Mouse (Mus musculus) limb, embryonic 14.5 days (tissue): Measurements from ENCODE around the gene Ndufa4l2. TPM values are rescaled to one million over a fixed set of nuclear protein-coding genes. Genes with fewer than 3 reads are reported as not detected.
A peak's percentile ranks its signal among the peaks of the same experiment; 100 is the strongest.

Experiments
- ATAC-seq: fragments of 200-750 bp; cut with Nextera tagmentation; 2 replicates; pipeline ENCODE4 v1.8.0; 2017; ENCODE audit warnings: low read depth, moderate number of reproducible peaks, moderate TSS enrichment; ENCODE audit not compliant: low FRiP score
- DNase-seq: peaks from one replicate; pipeline ENCODE4 v3.0.0-alpha.2; 2015; ENCODE audit warnings: low spot score
- H3K27ac ChIP-seq: fragments of 300-500 bp; sonication (generic); replicated peaks from 2 replicates; pipeline ENCODE4 v1.5.1; 2014; ENCODE audit warnings: low read depth, mild to moderate bottlenecking, low read length, moderate library complexity, mixed read lengths
- H3K27me3 ChIP-seq: fragments of 300-500 bp; sonication (generic); 2 replicates; pipeline ENCODE4 v1.6.1; 2014; ENCODE audit warnings: low read length, mixed read lengths; ENCODE audit not compliant: control insufficient read depth, insufficient read depth
- H3K36me3 ChIP-seq: fragments of 300-500 bp; sonication (generic); 2 replicates; pipeline ENCODE4 v1.6.1; 2014; ENCODE audit warnings: mild to moderate bottlenecking, low read length, moderate library complexity, mixed read lengths; ENCODE audit not compliant: control insufficient read depth, insufficient read depth
- H3K4me1 ChIP-seq: fragments of 300-500 bp; sonication (generic); 2 replicates; pipeline ENCODE4 v1.6.1; 2014; ENCODE audit warnings: antibody characterized with exemption, low read length, mixed read lengths; ENCODE audit not compliant: control insufficient read depth, insufficient read depth
- H3K4me2 ChIP-seq: fragments of 300-500 bp; sonication (generic); replicated peaks from 2 replicates; pipeline ENCODE4 v1.6.1; 2014; ENCODE audit warnings: low read depth, mild to moderate bottlenecking, low read length, moderate library complexity; ENCODE audit not compliant: severe bottlenecking
- H3K4me3 ChIP-seq: fragments of 300-500 bp; sonication (generic); replicated peaks from 2 replicates; pipeline ENCODE4 v1.5.1; 2014; ENCODE audit warnings: low read length
- H3K9ac ChIP-seq: fragments of 300-500 bp; sonication (generic); 2 replicates; pipeline ENCODE4 v1.6.1; 2014; ENCODE audit warnings: mild to moderate bottlenecking, low read depth, low read length, moderate library complexity; ENCODE audit not compliant: severe bottlenecking
- H3K9me3 ChIP-seq: fragments of 300-500 bp; sonication (generic); 2 replicates; pipeline ENCODE4 v1.6.1; 2016; ENCODE audit warnings: low read length; ENCODE audit not compliant: control insufficient read depth
- POLR2A ChIP-seq: fragments of 200-500 bp; IDR thresholded peaks from 2 replicates; pipeline ENCODE4 v1.8.0; 2012; ENCODE audit warnings: inconsistent platforms, mild to moderate bottlenecking, moderate library complexity, borderline replicate concordance; ENCODE audit not compliant: insufficient read depth, insufficient read length; ENCODE audit errors: extremely low read depth
- WGBS: fragments of 180-500 bp; shearing (Covaris S2); extraction: QIAGEN DNeasy Blood & Tissue Kit; methylation state at CpG from one replicate; pipeline ENCODE4 v1.1.7; 2014; 5-methylcytosine and 5-hydroxymethylcytosine counted together
- polyA plus RNA-seq, 2 experiments: library from polyadenylated mRNA; depleted of rRNA in 1 of 2; stranded (reverse) in 1 of 2; unstranded in 1 of 2; fragments of >200 nt; fragmentation: Nextera tagmentation in 1 of 2; extraction: Ambion mirVana in 1 of 2; gene quantifications; 2 replicates each; pipeline versions ENCODE4 v1.2.1 to v1.2.3; 2012 to 2014

Gene Ndufa4l2
- polyA plus RNA-seq, 2 experiments, result 36.9 to 62.9 TPM

DNA sequence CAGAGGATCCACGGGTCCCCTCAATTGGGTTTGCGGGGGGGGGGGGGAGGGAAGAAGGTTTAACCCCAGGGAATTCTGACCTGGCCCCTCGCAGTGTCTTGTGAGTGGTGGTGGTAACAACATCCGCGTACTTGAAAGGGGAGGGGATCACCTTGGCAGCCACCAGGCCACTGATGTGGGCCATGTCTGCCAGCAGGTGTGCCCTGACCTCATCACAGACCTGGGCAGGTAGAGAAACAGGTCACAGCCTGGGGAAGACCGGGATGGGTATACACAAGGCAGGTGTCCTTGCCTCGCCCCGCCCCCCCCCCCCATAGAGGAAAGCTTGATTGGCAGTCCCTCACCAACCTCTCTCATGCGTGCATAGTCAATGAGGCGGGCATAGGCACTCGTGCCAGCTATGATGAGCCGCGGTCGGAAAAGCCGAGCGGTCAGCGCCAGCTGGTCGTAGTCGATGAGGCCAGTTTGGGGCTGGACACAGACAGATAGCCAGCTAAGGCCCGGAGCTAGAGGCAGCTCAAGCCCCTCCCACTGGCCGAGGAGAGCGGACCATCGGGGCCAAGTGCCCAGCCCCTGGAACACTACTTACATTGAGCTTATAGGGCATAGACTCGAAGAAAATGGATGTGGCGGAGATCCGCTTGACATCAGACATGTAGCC lies 4.4 kb downstream of the Ndufa4l2 start:
- H3K4me1 ChIP-seq, result peaks cover 21% of the 10 kb centered on the region
- 95% methylated on average over 21 of the region's 26 CpGs for WGBS
- H3K4me3 ChIP-seq, result no peak overlapping the region
- no peaks in the 10 kb centered on the region for H3K9me3 ChIP-seq
- H3K36me3 ChIP-seq, result peaks cover 26% of the 10 kb centered on the region
- H3K27me3 ChIP-seq, result peaks cover 25% of the 10 kb centered on the region
- H3K9ac ChIP-seq, result no peak overlapping the region
- no peak for DNase-seq
- no peak overlapping the region for H3K27ac ChIP-seq
- ATAC-seq, result no peak
- H3K4me2 ChIP-seq, result no peak overlapping the region
- TF ChIP-seq POLR2A, result no peak

DNA sequence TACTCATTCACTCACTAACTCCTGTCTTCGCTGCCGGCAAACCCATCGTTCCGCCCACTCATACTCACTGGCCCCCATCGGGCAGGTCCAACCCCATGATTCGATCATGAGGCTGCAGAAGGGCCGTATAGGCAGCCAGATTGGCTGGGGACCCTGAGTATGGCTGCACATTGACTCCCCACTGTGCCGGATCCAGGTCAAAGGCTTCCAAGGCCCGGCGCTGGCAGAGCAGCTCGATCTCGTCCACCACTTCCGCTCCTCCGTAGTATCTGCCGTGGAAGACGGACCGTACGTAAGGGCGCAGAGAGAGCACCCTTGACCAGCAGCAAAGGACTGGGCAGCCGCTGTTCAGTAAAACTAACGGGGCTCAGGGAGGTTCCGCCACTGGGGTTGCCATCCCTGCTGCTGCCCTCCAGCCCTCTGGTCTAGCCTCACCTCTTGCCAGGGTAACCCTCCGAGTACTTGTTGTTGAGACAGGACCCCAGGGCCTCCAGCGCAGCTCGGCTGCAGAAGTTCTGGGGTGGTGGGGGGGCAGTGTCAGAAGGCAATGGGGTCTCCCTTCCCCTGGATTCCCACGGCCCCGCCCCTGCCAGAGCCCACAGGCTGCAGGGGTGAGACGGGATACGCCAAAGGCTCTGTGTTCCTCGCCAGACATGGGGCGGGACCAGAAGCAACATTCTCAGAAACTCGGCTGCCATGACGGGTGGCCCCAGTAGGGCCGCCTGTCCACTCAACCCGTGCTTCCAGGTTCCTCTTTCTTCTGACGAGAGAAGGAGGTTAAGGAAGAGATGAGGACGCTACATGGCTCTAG lies 5.3 kb downstream of the Ndufa4l2 start:
- DNase-seq, result no peak
- Histone ChIP-seq H3K4me2 (no peak overlapping the region), H3K4me1 (peaks cover 25% of the 10 kb centered on the region), H3K9me3 (no peaks in the 10 kb centered on the region), H3K9ac (no peak overlapping the region), H3K27me3 (peaks cover 25% of the 10 kb centered on the region), H3K27ac (no peak overlapping the region), H3K36me3 (peaks cover 26% of the 10 kb centered on the region), H3K4me3 (no peak overlapping the region)
- no peak for ATAC-seq
- TF ChIP-seq POLR2A, result no peak
- 94% methylated on average over 36 of the region's 37 CpGs for WGBS

DNA sequence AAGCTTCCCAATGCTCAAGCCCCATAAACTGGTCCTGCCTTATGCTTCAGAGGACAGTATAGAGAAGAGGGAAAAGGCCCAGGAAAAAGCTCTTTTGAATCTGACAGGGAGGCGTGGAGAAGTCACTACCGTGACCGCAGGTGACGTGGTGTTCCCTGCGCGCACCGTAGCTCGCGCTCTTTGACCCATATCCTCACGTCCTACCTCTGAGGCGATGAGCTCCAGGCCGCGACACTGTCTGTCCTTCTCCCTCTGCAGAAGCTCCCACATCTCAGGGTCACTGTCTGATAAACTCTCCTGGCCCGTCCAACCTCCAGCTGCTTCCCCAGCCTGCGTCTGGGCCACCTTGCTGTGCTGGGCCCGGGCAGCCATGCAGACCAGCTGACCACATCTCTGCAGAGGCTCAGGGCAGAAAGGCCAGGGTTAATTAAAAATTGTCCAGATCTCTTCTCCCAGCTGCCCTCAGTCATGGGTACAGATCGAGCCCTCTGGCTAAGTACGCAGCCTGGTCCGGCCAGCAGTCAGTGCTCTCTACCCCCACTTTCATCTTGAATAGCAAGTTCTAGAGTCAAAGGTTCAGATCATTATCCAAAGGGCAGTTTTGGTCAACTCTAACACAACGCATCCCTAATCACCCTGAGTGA lies 6.1 kb downstream of the Ndufa4l2 start:
- peak overlapping the region; percentile 81 for H3K4me2 ChIP-seq
- ATAC-seq, result no peak
- H3K9me3 ChIP-seq, result no peaks in the 10 kb centered on the region
- no peak overlapping the region for H3K27ac ChIP-seq
- no peak for DNase-seq
- peaks cover 25% of the 10 kb centered on the region for H3K27me3 ChIP-seq
- peaks cover 26% of the 10 kb centered on the region for H3K36me3 ChIP-seq
- peak overlapping the region; percentile 49; the same call in 1 of the 2 replicates for H3K4me3 ChIP-seq
- no peak for TF ChIP-seq POLR2A
- H3K9ac ChIP-seq, result peak overlapping the region; percentile 49
- 85% methylated on average over 20 of the region's 20 CpGs for WGBS
- H3K4me1 ChIP-seq, result peaks cover 28% of the 10 kb centered on the region

DNA sequence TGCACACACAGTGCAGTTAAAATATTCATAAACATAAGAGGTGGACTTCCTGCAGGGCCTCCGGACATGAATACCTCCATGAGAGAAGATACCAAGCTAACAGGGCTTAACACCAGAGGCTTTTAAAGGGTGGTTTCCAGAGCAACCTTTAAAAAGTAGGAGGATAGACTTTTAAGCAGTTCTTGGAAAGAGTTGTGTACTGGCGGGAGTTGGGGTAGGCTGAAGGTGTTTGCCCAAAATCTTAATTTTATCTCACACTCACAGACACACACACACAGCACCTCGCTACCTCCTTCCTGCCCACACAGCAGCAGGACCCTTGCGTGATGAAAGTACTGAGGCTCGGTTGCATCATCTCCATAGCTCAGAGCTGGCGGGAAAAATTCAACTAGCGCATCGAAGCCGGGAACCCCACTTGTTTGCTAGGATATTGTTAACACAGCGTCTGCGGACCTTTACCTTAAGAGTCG lies 6.9 kb downstream of the Ndufa4l2 start:
- H3K4me2 ChIP-seq, result peak overlapping the region; percentile 81
- H3K27me3 ChIP-seq, result peaks cover 27% of the 10 kb centered on the region
- ATAC-seq, result peak; percentile 2; the same call in 1 of the 2 replicates
- DNase-seq, result no peak
- no peaks in the 10 kb centered on the region for H3K9me3 ChIP-seq
- peak overlapping the region; percentile 49 for H3K4me3 ChIP-seq
- peak overlapping the region; percentile 49 for H3K9ac ChIP-seq
- peaks cover 26% of the 10 kb centered on the region for H3K36me3 ChIP-seq
- no peak overlapping the region for H3K27ac ChIP-seq
- 6% methylated on average over 12 of the region's 12 CpGs for WGBS
- TF ChIP-seq POLR2A, result no peak
- peaks cover 32% of the 10 kb centered on the region for H3K4me1 ChIP-seq

DNA sequence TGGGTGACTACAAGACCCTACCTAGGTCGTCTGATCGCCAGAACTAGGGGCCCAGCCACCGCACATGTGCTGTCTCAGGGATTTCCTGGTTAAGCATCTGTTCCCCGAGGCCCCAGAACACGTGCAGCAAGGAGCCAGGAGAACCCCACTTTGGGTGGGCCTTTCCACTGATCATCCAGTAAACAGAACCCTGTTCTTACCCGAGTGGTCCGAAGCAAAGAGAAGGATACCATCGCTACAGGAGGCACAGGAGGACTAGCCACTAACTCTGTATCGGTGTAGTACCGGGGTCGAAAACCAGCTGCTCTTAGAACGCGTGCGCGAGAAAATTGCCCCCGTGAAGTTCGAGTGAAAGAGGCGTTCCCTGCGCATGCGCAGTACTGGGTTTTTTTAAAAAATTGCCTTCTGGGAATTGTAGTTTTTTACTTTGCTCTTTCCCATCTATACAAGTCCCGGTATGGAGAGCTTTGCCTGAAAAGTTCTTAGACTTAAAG lies 7.4 kb downstream of the Ndufa4l2 start, which contains the start of gene Shmt2:
Gene Shmt2 (minus strand): TSS at position 357 of the 494 bp plus-strand sequence.
- ATAC-seq (peak; percentile 76), DNase-seq (peak; percentile 98)
- no peaks in the 10 kb centered on the region for H3K9me3 ChIP-seq
- peak within 1 kb of the TSS; percentile 49 for H3K9ac ChIP-seq
- H3K27me3 ChIP-seq, result peaks cover 31% of the 10 kb centered on the region
- TF ChIP-seq POLR2A, result no peak
- H3K4me1 ChIP-seq, result peaks cover 27% of the 10 kb centered on the region
- H3K4me3 ChIP-seq, result peak within 1 kb of the TSS; percentile 49
- under 1% methylated on average over 21 of the region's 21 CpGs for WGBS
- H3K36me3 ChIP-seq, result peaks cover 25% of the 10 kb centered on the region
- H3K27ac ChIP-seq, result no peak within 1 kb of the TSS
- H3K4me2 ChIP-seq, result peak within 1 kb of the TSS; percentile 81
